8 mouse cellular contexts compared by ENCODE assay signal in the genomic region with DNA sequence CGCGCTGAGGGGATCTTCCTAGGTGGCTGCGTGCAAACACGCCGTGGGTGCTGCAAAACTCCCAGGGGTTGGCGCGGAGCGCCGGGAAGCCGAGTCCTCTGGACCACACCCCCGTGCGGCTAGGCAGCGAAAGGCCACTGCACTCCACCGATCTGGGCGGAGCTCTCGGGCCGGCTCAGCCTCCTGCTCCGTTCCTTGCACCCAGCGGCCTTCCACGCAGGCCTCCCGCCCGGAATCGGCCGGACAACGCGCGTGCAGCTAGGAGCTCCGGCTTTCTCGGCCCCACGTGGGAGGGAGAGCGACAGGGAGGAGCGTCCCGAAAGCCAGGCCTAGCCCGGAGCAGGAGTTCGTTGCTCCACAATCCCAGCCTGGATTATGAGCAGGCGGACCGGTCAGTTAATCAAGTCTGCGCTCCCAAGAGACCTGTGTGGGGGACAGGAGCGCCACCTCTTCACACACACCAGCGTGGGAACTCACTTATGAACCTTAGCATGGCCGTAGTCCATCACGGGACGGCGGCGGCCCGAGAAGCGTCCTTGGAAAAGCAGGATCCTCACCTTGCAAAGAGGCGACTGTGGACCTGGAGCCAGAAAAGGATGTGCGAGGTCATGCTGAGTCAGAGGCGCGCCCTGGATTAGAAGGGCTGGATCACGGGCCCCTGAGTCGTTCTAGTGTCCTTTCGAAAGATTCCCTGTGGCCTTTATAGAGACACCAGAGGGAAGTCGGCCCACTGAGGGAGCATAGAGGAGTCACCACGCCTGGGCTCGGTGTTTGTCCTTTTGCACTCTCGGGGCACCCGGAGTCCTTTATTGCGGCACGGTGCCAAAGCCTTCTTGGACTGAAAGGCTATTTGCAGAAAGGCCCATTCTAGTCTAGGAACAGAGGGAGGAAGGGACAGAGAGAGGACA. TPM values are rescaled to one million over a fixed set of nuclear protein-coding genes. Genes with fewer than 3 reads are reported as not detected.
A peak's percentile ranks its signal among the peaks of the same experiment; 100 is the strongest.
DNase-seq lines count a peak whose midpoint lies in the region; ATAC-seq lines count a peak whose summit lies in the region.

Slc22a4 (minus strand) TSS at position 47 of the 908 bp plus-strand sequence.

- intact Hi-C loops in gastrocnemius, postnatal 14 days (cut with DNase I; ENCODE audit: low total_unique reads), result no loop called here
- intact Hi-C loops in left cerebral cortex, postnatal 14 days (cut with DNase I), result no loop called here

- peak; percentile 60 for ATAC-seq in megakaryocyte progenitor cell, adult 5-6 weeks (replicated peaks; ENCODE audit: poor library complexity)

- DNase-seq in adrenal gland, adult 8-10 months, result peak; percentile 83
- peak; percentile 79 for DNase-seq in embryo, embryonic 10.5 days (ENCODE audit: low spot score)
- DNase-seq in gastrocnemius, postnatal 14 days, result peak; percentile 86
- DNase-seq in induced T-regulatory cell, adult 2 months (ENCODE audit: low read depth), result peak; percentile 54
- peak; percentile 56 to 58 for DNase-seq in left cerebral cortex, postnatal 14 days (ENCODE audit: low spot score in 2 of 2)
- DNase-seq in right cerebral cortex, adult 2 months (ENCODE audit: low spot score in 2 of 2), result peak; percentile 65 to 73
- DNase-seq in urinary bladder, postnatal 36 days (ENCODE audit: low spot score in 2 of 2), result peak; percentile 77 to 84

RNA-seq across cellular contexts. Expression of gene Slc22a4, which starts in this region (rescaled TPM):
- 1 to 10 TPM; 6.1 to 8.6 (median 7.7) TPM for total RNA-seq in adrenal gland, adult 8-10 months (2022)
- 1 to 10 TPM in 1 of 2 experiments, under 1 TPM in 1; 0.89 to 1.4 TPM for total RNA-seq in gastrocnemius, postnatal 14 days (2021)
- 1 to 10 TPM; 4.0 to 4.5 TPM for total RNA-seq in left cerebral cortex, postnatal 14 days (2021)
- total RNA-seq in megakaryocyte progenitor cell, adult 5-6 weeks (2015), result 22.2 and 23.6 TPM in 2 replicates
- total RNA-seq in megakaryocyte progenitor cell, adult 5-6 weeks (2017), result 15.3 and 22.6 TPM in 2 replicates

Comparison
In these comparisons a context has a peak if more than half of its experiments do, and no peak if none do; other contexts are left out.
1. Peak in every context shown above with its lines: DNase-seq and ATAC-seq.